In the genomic region with DNA sequence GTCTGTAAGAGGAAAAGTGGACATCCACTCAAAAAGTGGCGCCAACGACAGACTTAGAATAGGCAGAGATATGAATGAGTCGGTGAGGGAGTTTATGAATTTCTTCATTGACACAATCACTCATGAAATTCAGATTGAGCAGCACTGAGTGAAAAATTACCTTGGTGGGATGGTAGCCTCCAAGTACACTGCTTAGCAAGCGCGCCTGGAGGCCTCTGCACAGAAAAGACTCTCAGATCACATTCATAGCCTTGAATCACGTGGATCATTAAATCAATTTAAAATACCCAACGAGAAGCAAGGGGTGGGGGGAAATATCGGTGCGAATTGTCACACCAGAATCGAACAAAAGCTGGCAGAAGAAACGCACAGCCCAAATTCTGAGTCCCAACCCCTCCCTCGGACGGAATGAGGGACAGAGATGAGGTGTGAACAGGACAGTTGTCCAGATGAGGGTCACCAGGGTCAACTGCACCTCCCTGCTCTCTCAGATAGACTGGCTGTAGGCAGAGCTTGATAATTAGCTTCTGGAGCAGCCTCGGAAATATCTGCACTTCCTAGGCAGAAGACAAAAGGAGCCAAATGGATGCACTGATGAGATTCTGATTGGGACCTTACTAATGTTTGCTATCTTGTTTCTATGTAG, we compare ENCODE assay signal across 27 mouse cellular contexts.
A peak's percentile ranks its signal among the peaks of the same experiment; 100 is the strongest.
DNase-seq lines count a peak whose midpoint lies in the region; ATAC-seq and TF ChIP-seq lines count a peak whose summit lies in the region.
"Had no signal": no experiment of that assay in that cellular context is flagged by ENCODE, and none has a peak within 500 bp of the region (broad histone marks: within the 10 kb centered on the region; RNA-seq: fewer than 3 reads in every experiment).

No protein-coding gene starts in this region.

- TF ChIP-seq POLR2A in kidney, adult 2 months (IDR thresholded peaks at IDR 0.05; ENCODE audit: low read depth, low read length) = no peak

- H3K4me1 ChIP-seq in hindbrain, embryonic 11.5 days (replicated peaks; ENCODE audit: control insufficient read depth, insufficient read depth, low read length) = no peaks in the 10 kb centered on the region
- H3K4me1 ChIP-seq in hindbrain, embryonic 10.5 days (replicated peaks) = peaks cover 8% of the 10 kb centered on the region; the same call in 1 of the 2 replicates
- peaks cover 7% of the 10 kb centered on the region; the same call in 1 of the 2 replicates for H3K4me1 ChIP-seq in hindbrain, embryonic 12.5 days
- peaks cover 3% of the 10 kb centered on the region for H3K4me1 ChIP-seq in hindbrain, embryonic 16.5 days (ENCODE audit: control insufficient read depth, insufficient read depth, low read depth, low read length)
- no peaks in the 10 kb centered on the region for H3K4me1 ChIP-seq in neural tube, embryonic 12.5 days
- H3K4me1 ChIP-seq in liver, postnatal 0 days (ENCODE audit: insufficient read depth) = no peaks in the 10 kb centered on the region
- no peaks in the 10 kb centered on the region for H3K4me1 ChIP-seq in kidney, adult 2 months (ENCODE audit: control insufficient read depth, insufficient read depth, low read length)
- H3K4me1 ChIP-seq: embryonic facial prominence, embryonic 12.5 days; forebrain, embryonic 15.5 days; limb, embryonic 15.5 days; liver, embryonic 13.5 days; lung, embryonic 15.5 days had no signal

- H3K27ac ChIP-seq in hindbrain, embryonic 11.5 days (ENCODE audit: low read depth, low read length) = no peak overlapping the region
- no peak overlapping the region for H3K27ac ChIP-seq in hindbrain, embryonic 10.5 days
- no peak overlapping the region for H3K27ac ChIP-seq in hindbrain, embryonic 12.5 days
- peak overlapping the region; percentile 35; the same call in 1 of the 2 replicates for H3K27ac ChIP-seq in hindbrain, embryonic 16.5 days (ENCODE audit: low read depth, low read length)
- H3K27ac ChIP-seq in neural tube, embryonic 12.5 days = no peak overlapping the region
- no peak overlapping the region for H3K27ac ChIP-seq in liver, postnatal 0 days (ENCODE audit: low read depth)
- no peak overlapping the region for H3K27ac ChIP-seq in kidney, adult 2 months (ENCODE audit: insufficient read depth, low read depth, low read length)
- H3K27ac ChIP-seq: embryonic facial prominence, embryonic 12.5 days; forebrain, embryonic 15.5 days; gastrocnemius, adult 2 months; kidney, postnatal 0 days; limb, embryonic 10.5 days; limb, embryonic 15.5 days; liver, embryonic 13.5 days; lung, embryonic 15.5 days had no signal

- no peak for TF ChIP-seq EP300 in liver, postnatal 0 days (IDR thresholded peaks at IDR 0.05; ENCODE audit: low read depth)

- no peaks in the 10 kb centered on the region for H3K36me3 ChIP-seq in hindbrain, embryonic 11.5 days (ENCODE audit: control insufficient read depth, insufficient read depth, low read length)
- no peaks in the 10 kb centered on the region for H3K36me3 ChIP-seq in hindbrain, embryonic 10.5 days
- H3K36me3 ChIP-seq in hindbrain, embryonic 12.5 days = no peaks in the 10 kb centered on the region
- H3K36me3 ChIP-seq in hindbrain, embryonic 16.5 days (ENCODE audit: control insufficient read depth, insufficient read depth, low read length) = no peaks in the 10 kb centered on the region
- no peaks in the 10 kb centered on the region for H3K36me3 ChIP-seq in neural tube, embryonic 12.5 days
- no peaks in the 10 kb centered on the region for H3K36me3 ChIP-seq in liver, postnatal 0 days (replicated peaks; ENCODE audit: insufficient read depth, low read length)
- no peaks in the 10 kb centered on the region for H3K36me3 ChIP-seq in kidney, adult 2 months (ENCODE audit: control insufficient read depth, insufficient read depth, low read length)
- H3K36me3 ChIP-seq: embryonic facial prominence, embryonic 12.5 days; forebrain, embryonic 15.5 days; heart, embryonic 12.5 days; limb, embryonic 10.5 days; limb, embryonic 15.5 days; liver, embryonic 13.5 days; lung, embryonic 15.5 days had no signal

- H3K4me2 ChIP-seq in hindbrain, embryonic 11.5 days (replicated peaks; ENCODE audit: low read depth, low read length) = no peak overlapping the region
- H3K4me2 ChIP-seq in hindbrain, embryonic 12.5 days (replicated peaks) = no peak overlapping the region
- H3K4me2 ChIP-seq in hindbrain, embryonic 16.5 days (ENCODE audit: low read length) = peak overlapping the region; percentile 26
- H3K4me2 ChIP-seq in neural tube, embryonic 12.5 days (replicated peaks) = no peak overlapping the region
- no peak overlapping the region for H3K4me2 ChIP-seq in liver, postnatal 0 days (ENCODE audit: low read depth, low read length)
- H3K4me2 ChIP-seq: embryonic facial prominence, embryonic 12.5 days; forebrain, embryonic 15.5 days; heart, embryonic 12.5 days; limb, embryonic 15.5 days; liver, embryonic 13.5 days; lung, embryonic 15.5 days had no signal

- no peak overlapping the region for H3K4me3 ChIP-seq in hindbrain, embryonic 11.5 days (ENCODE audit: low read depth, low read length)
- no peak overlapping the region for H3K4me3 ChIP-seq in hindbrain, embryonic 10.5 days
- H3K4me3 ChIP-seq in hindbrain, embryonic 12.5 days = no peak overlapping the region
- no peak overlapping the region for H3K4me3 ChIP-seq in hindbrain, embryonic 16.5 days (ENCODE audit: low read length)
- H3K4me3 ChIP-seq in neural tube, embryonic 12.5 days = no peak overlapping the region
- H3K4me3 ChIP-seq in liver, postnatal 0 days (ENCODE audit: low read depth, low read length) = no peak overlapping the region
- no peak overlapping the region for H3K4me3 ChIP-seq in kidney, adult 2 months (ENCODE audit: insufficient read depth, low read depth, low read length)
- H3K4me3 ChIP-seq: embryonic facial prominence, embryonic 12.5 days; forebrain, embryonic 15.5 days; gastrocnemius, adult 2 months; heart, embryonic 12.5 days; limb, embryonic 10.5 days; limb, embryonic 15.5 days; liver, embryonic 13.5 days; lung, embryonic 15.5 days had no signal

- H3K9ac ChIP-seq in hindbrain, embryonic 11.5 days (ENCODE audit: low read depth, low read length) = no peak overlapping the region
- no peak overlapping the region for H3K9ac ChIP-seq in hindbrain, embryonic 12.5 days
- H3K9ac ChIP-seq in hindbrain, embryonic 16.5 days (ENCODE audit: low read depth, low read length) = no peak overlapping the region
- H3K9ac ChIP-seq in neural tube, embryonic 12.5 days = no peak overlapping the region
- no peak overlapping the region for H3K9ac ChIP-seq in liver, postnatal 0 days (replicated peaks)
- H3K9ac ChIP-seq: embryonic facial prominence, embryonic 12.5 days; forebrain, embryonic 15.5 days; heart, embryonic 12.5 days; limb, embryonic 15.5 days; liver, embryonic 13.5 days; lung, embryonic 15.5 days had no signal

- no peak for TF ChIP-seq CTCF in liver, postnatal 0 days (IDR thresholded peaks at IDR 0.05; ENCODE audit: low read depth)
- no peak for TF ChIP-seq CTCF in kidney, adult 2 months (conservative IDR thresholded peaks at IDR 0.05; ENCODE audit: insufficient read depth, insufficient read length, low read depth, low read length)

- H3K27me3 ChIP-seq in hindbrain, embryonic 11.5 days (ENCODE audit: control insufficient read depth, insufficient read depth, low read length) = no peaks in the 10 kb centered on the region
- peaks cover 59% of the 10 kb centered on the region for H3K27me3 ChIP-seq in hindbrain, embryonic 10.5 days (ENCODE audit: insufficient read depth, poor library complexity, severe bottlenecking)
- H3K27me3 ChIP-seq in hindbrain, embryonic 12.5 days = no peaks in the 10 kb centered on the region
- no peaks in the 10 kb centered on the region for H3K27me3 ChIP-seq in hindbrain, embryonic 16.5 days (replicated peaks; ENCODE audit: control insufficient read depth, insufficient read depth, low read length)
- no peaks in the 10 kb centered on the region for H3K27me3 ChIP-seq in neural tube, embryonic 12.5 days (replicated peaks)
- no peaks in the 10 kb centered on the region for H3K27me3 ChIP-seq in liver, postnatal 0 days (ENCODE audit: insufficient read depth, low read length)
- no peaks in the 10 kb centered on the region for H3K27me3 ChIP-seq in kidney, adult 2 months (replicated peaks; ENCODE audit: control insufficient read depth, insufficient read depth, low read length)
- H3K27me3 ChIP-seq: embryonic facial prominence, embryonic 12.5 days; heart, embryonic 12.5 days; limb, embryonic 15.5 days; liver, embryonic 13.5 days; lung, embryonic 15.5 days; Patski had no signal

- H3K9me3 ChIP-seq in hindbrain, embryonic 11.5 days (ENCODE audit: control insufficient read depth, low read length) = no peaks in the 10 kb centered on the region
- H3K9me3 ChIP-seq in hindbrain, embryonic 10.5 days = no peaks in the 10 kb centered on the region
- H3K9me3 ChIP-seq in hindbrain, embryonic 12.5 days (replicated peaks) = no peaks in the 10 kb centered on the region
- H3K9me3 ChIP-seq in hindbrain, embryonic 16.5 days (ENCODE audit: control insufficient read depth, low read length) = no peaks in the 10 kb centered on the region
- H3K9me3 ChIP-seq in neural tube, embryonic 12.5 days = no peaks in the 10 kb centered on the region
- H3K9me3 ChIP-seq in liver, postnatal 0 days (ENCODE audit: low read length) = no peaks in the 10 kb centered on the region
- H3K9me3 ChIP-seq: embryonic facial prominence, embryonic 12.5 days; forebrain, embryonic 15.5 days; heart, embryonic 12.5 days; limb, embryonic 10.5 days; limb, embryonic 15.5 days; liver, embryonic 13.5 days; lung, embryonic 15.5 days had no signal

- peak; percentile 65; the same call in 1 of the 2 replicates for ATAC-seq in hindbrain, embryonic 11.5 days (ENCODE audit: low FRiP score)
- peak; percentile 16; the same call in 1 of the 2 replicates for ATAC-seq in hindbrain, embryonic 12.5 days (ENCODE audit: low FRiP score)
- peak; percentile 60 for ATAC-seq in hindbrain, embryonic 16.5 days
- peak; percentile 58; the same call in 1 of the 2 replicates for ATAC-seq in neural tube, embryonic 12.5 days (ENCODE audit: low FRiP score, low read depth)
- ATAC-seq in liver, postnatal 0 days = no peak
- ATAC-seq: Patski had no signal

- no peak for DNase-seq in hindbrain, embryonic 11.5 days (ENCODE audit: low spot score)
- DNase-seq in hindbrain, embryonic 10.5 days (ENCODE audit: low spot score) = no peak
- DNase-seq in lung, adult 18-20 months = no peak
- DNase-seq in liver, postnatal 0 days = no peak
- no peak for DNase-seq in kidney, adult 2 months
- DNase-seq: adrenal gland, postnatal 25 days; cerebellum, adult 8-10 months; cerebellum, postnatal 25 days; gastrocnemius, adult 2 months; gastrocnemius, postnatal 36 days; heart, adult 18-20 months; heart, postnatal 4 days; kidney, adult 18-20 months; kidney, postnatal 4 days; liver, embryonic 13.5 days; thymus, postnatal 4 days had no signal

- WGBS in hindbrain, embryonic 11.5 days = 72% methylated on average over 14 of the region's 14 CpGs
- WGBS in hindbrain, embryonic 10.5 days = 85% methylated on average over 14 of the region's 14 CpGs
- 66% methylated on average over 14 of the region's 14 CpGs for WGBS in hindbrain, embryonic 12.5 days
- 54% methylated on average over 14 of the region's 14 CpGs for WGBS in hindbrain, embryonic 16.5 days
- WGBS in neural tube, embryonic 12.5 days = 52% methylated on average over 14 of the region's 14 CpGs
- 75% methylated on average over 14 of the region's 14 CpGs for WGBS in liver, postnatal 0 days (ENCODE audit: insufficient replicate concordance)
- WGBS in kidney, adult 2 months = 68% methylated on average over 14 of the region's 14 CpGs
